In the genomic region with DNA sequence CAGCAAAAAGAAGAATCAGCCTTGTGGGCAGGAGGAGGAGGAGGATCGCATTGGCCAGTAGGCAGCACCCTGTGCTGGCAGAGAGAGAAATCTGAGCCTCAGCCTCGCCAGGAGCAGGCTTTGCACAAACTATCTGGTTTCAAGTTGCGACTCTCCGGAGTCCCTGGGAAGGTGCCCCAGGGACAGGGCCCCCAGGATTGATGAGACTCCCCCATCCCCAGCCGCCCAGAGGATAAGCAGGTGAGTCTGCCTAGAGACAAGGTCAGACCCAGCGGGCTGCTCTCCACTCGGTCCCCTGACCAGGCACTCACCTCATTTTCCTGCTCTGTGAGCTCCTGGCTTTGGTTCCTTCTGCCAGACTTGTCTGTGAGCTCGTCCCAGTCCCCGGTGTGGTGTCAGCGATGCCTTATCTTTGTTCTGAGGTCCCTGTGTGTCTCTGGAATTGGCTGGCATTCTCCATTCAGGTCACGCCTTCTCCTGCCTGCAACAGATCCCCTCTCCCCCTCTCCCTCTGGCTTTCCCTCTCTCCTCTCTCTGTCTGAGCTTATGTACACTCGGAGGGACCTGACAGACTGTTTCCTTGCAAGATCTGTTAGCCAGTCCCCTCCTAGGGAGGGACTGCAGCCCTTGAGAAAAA, we compare ENCODE assay signal across 8 mouse cellular contexts. TPM values are rescaled to one million over a fixed set of nuclear protein-coding genes. Genes with fewer than 3 reads are reported as not detected.
DNase-seq lines count a peak whose midpoint lies in the region; ATAC-seq and TF ChIP-seq lines count a peak whose summit lies in the region.

Gene Rtp4, plus strand, starts transcription at position 57 of the 637 bp plus-strand sequence.
Gene Masp1, minus strand, starts transcription at position 581 of the 637 bp plus-strand sequence.

- no peaks in the 10 kb centered on the region for H3K36me3 ChIP-seq in lung, embryonic 14.5 days (ENCODE audit: insufficient read depth)
- H3K36me3 ChIP-seq in heart, embryonic 10.5 days = no peaks in the 10 kb centered on the region
- no peaks in the 10 kb centered on the region for H3K36me3 ChIP-seq in neural tube, embryonic 12.5 days

- H3K4me2 ChIP-seq in lung, embryonic 14.5 days = peak within 1 kb of the TSS; percentile 59
- peak within 1 kb of the TSS; percentile 74 for H3K4me2 ChIP-seq in neural tube, embryonic 12.5 days (replicated peaks)

- no peak for ATAC-seq in lung, embryonic 14.5 days (ENCODE audit: insufficient read depth)
- peak; percentile 91 for ATAC-seq in neural tube, embryonic 12.5 days (ENCODE audit: low FRiP score, low read depth)
- no peak for ATAC-seq in activated CD4-positive, CD25-positive, alpha-beta regulatory T cell, adult 4 months

- peaks cover 41% of the 10 kb centered on the region for H3K4me1 ChIP-seq in lung, embryonic 14.5 days (ENCODE audit: insufficient read depth)
- H3K4me1 ChIP-seq in heart, embryonic 10.5 days = peaks cover 50% of the 10 kb centered on the region
- peaks cover 42% of the 10 kb centered on the region for H3K4me1 ChIP-seq in neural tube, embryonic 12.5 days

- WGBS in lung, embryonic 14.5 days = 2% methylated on average over 12 of the region's 12 CpGs
- under 1% methylated on average over 12 of the region's 12 CpGs for WGBS in heart, embryonic 10.5 days
- 0% methylated on average over 12 of the region's 12 CpGs for WGBS in neural tube, embryonic 12.5 days

- TF ChIP-seq CTCF in lung, embryonic 14.5 days (IDR thresholded peaks at IDR 0.05; ENCODE audit: low read depth) = no peak

- H3K9ac ChIP-seq in lung, embryonic 14.5 days = peak within 1 kb of the TSS; percentile 44
- H3K9ac ChIP-seq in neural tube, embryonic 12.5 days = peak within 1 kb of the TSS; percentile 70

- no peak for DNase-seq in lung, embryonic 14.5 days
- DNase-seq in lung, postnatal 4 days = no peak
- peak; percentile 70 for DNase-seq in embryo, embryonic 10 days (ENCODE audit: low spot score)
- no peak for DNase-seq in heart, embryonic 10.5 days (ENCODE audit: low spot score)
- DNase-seq in layer of hippocampus, postnatal 36 days = peak; percentile 29 to 39
- no peak for DNase-seq in thymus, postnatal 4 days

- H3K4me3 ChIP-seq in lung, embryonic 14.5 days (ENCODE audit: low read depth, low read length) = peak within 1 kb of the TSS; percentile 26
- H3K4me3 ChIP-seq in heart, embryonic 10.5 days = peak within 1 kb of the TSS; percentile 54
- H3K4me3 ChIP-seq in neural tube, embryonic 12.5 days = peak within 1 kb of the TSS; percentile 52

- no peaks in the 10 kb centered on the region for H3K27me3 ChIP-seq in lung, embryonic 14.5 days (ENCODE audit: insufficient read depth, low read length)
- peaks cover 36% of the 10 kb centered on the region for H3K27me3 ChIP-seq in heart, embryonic 10.5 days (ENCODE audit: insufficient read depth, poor library complexity, severe bottlenecking)
- H3K27me3 ChIP-seq in neural tube, embryonic 12.5 days (replicated peaks) = no peaks in the 10 kb centered on the region

- H3K27ac ChIP-seq in lung, embryonic 14.5 days (ENCODE audit: low read depth) = peak within 1 kb of the TSS; percentile 18; the same call in 1 of the 2 replicates
- peak within 1 kb of the TSS; percentile 80 for H3K27ac ChIP-seq in heart, embryonic 10.5 days
- H3K27ac ChIP-seq in neural tube, embryonic 12.5 days = peak within 1 kb of the TSS; percentile 75

- H3K9me3 ChIP-seq in lung, embryonic 14.5 days (ENCODE audit: low read depth, low read length) = no peaks in the 10 kb centered on the region
- no peaks in the 10 kb centered on the region for H3K9me3 ChIP-seq in heart, embryonic 10.5 days
- no peaks in the 10 kb centered on the region for H3K9me3 ChIP-seq in neural tube, embryonic 12.5 days

RNA-seq across cellular contexts. Expression of gene Rtp4, which starts in this region (rescaled TPM):
- polyA plus RNA-seq in lung, embryonic 14.5 days (2014; fragmentation: Nextera tagmentation; extraction: Ambion mirVana) = 3.9 and 4.8 TPM in 2 replicates
- 1.4 and 1.9 TPM in 2 replicates for polyA plus RNA-seq in heart, embryonic 10.5 days (2016; fragmentation: Nextera tagmentation; extraction: Ambion mirVana)
- 1 to 10 TPM; 1.4 to 2.0 TPM for total RNA-seq in layer of hippocampus, postnatal 36 days (2021)
- polyA plus RNA-seq in neural tube, embryonic 12.5 days (2016; fragmentation: Nextera tagmentation; extraction: Ambion mirVana) = 2.0 and 2.2 TPM in 2 replicates
- 100 to 1,000 TPM; 129 to 178 TPM for polyA plus RNA-seq in activated CD4-positive, CD25-positive, alpha-beta regulatory T cell, adult 4 months (2017; shearing (Covaris generic))

RNA-seq across cellular contexts. Expression of gene Masp1, which starts in this region (rescaled TPM):
- 2.4 and 2.5 TPM in 2 replicates for polyA plus RNA-seq in lung, embryonic 14.5 days (2014; fragmentation: Nextera tagmentation; extraction: Ambion mirVana)
- polyA plus RNA-seq in heart, embryonic 10.5 days (2016; fragmentation: Nextera tagmentation; extraction: Ambion mirVana) = 9.9 and 16.7 TPM in 2 replicates
- total RNA-seq in layer of hippocampus, postnatal 36 days (2021) = 10 to 100 TPM; 13.9 TPM
- polyA plus RNA-seq in neural tube, embryonic 12.5 days (2016; fragmentation: Nextera tagmentation; extraction: Ambion mirVana) = 31.0 and 35.5 TPM in 2 replicates
- not detected for polyA plus RNA-seq in activated CD4-positive, CD25-positive, alpha-beta regulatory T cell, adult 4 months (2017; shearing (Covaris generic))

Comparison
In these comparisons a context has a peak if more than half of its experiments do, and no peak if none do; other contexts are left out.
1. RNA of gene Rtp4 (polyA plus RNA-seq): 129 to 178 TPM in activated CD4-positive, CD25-positive, alpha-beta regulatory T cell, adult 4 months; 3.9 to 4.8 TPM in lung, embryonic 14.5 days, 2.0 to 2.2 TPM in neural tube, embryonic 12.5 days and 1.4 to 1.9 TPM in heart, embryonic 10.5 days; every median in the first group is over 10 times any median in the second.
2. DNase-seq: peak in embryo, embryonic 10 days (single experiment) and layer of hippocampus, postnatal 36 days (2 of 2); none in lung, embryonic 14.5 days (single experiment), lung, postnatal 4 days (0 of 2), heart, embryonic 10.5 days (single experiment) and thymus, postnatal 4 days (single experiment).
3. H3K27ac ChIP-seq: peak in every context shown above with its lines; median percentile 80 in heart, embryonic 10.5 days; 75 in neural tube, embryonic 12.5 days; 18 in lung, embryonic 14.5 days.
4. Peak in every context shown above with its lines, with median percentiles within 50 percentile points of each other: H3K4me3 ChIP-seq.